Mouse (Mus musculus) myocyte (in vitro differentiated cells): ENCODE measurements around the gene Sec62.

Source experiments
- E2F4 ChIP-seq: IDR thresholded peaks from one replicate; pipeline ENCODE4 v1.6.1; 2011; ENCODE audit warnings: mild to moderate bottlenecking, control low read depth, moderate library complexity; ENCODE audit not compliant: insufficient read depth
- MAX ChIP-seq: IDR thresholded peaks from one replicate; pipeline ENCODE4 v1.6.1; 2011; ENCODE audit warnings: low read depth, mild to moderate bottlenecking, control low read depth
- POLR2A ChIP-seq: IDR thresholded peaks from one replicate; pipeline ENCODE4 v1.6.1; 2011; ENCODE audit warnings: low read depth, mild to moderate bottlenecking, control low read depth, moderate library complexity; ENCODE audit not compliant: insufficient read length
- POLR2AphosphoS2 ChIP-seq: IDR thresholded peaks from one replicate; pipeline ENCODE4 v1.6.1; 2011; ENCODE audit warnings: low read depth, control low read depth; ENCODE audit not compliant: insufficient read length
- REST ChIP-seq: IDR thresholded peaks from one replicate; pipeline ENCODE4 v1.6.1; 2011; ENCODE audit warnings: mild to moderate bottlenecking, control low read depth, moderate library complexity; ENCODE audit not compliant: insufficient read depth, insufficient read length
- USF1 ChIP-seq: IDR thresholded peaks from one replicate; pipeline ENCODE4 v1.6.1; 2011; ENCODE audit warnings: low read depth, mild to moderate bottlenecking, control low read depth, moderate library complexity

DNA sequence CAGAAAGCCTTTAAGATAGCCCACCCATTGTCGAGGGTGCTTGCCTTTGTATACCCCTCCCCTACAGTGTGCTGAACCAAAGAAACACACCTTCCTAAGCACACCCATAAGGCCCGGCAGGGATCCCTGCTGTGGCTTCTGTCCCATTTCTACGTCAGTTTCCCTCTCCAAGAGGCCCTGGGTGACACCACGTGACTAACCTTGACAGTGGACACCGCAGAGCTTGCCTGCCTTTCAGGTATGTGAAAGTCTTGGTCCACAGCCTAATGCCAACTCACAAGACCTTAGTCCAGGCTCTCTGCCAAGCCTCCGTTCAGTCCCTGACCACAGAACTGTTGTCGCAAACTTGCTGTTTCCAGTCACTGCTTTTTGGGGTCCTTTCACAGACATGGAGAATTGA is 26.5 kb upstream of the Sec62 start:
- TF ChIP-seq MAX (no peak), REST (no peak), E2F4 (no peak), POLR2A (no peak), POLR2AphosphoS2 (no peak), USF1 (no peak)
